Mouse (Mus musculus): ENCODE measurements around the gene Cep41. TPM values are rescaled to one million over a fixed set of nuclear protein-coding genes. Genes with fewer than 3 reads are reported as not detected.
A peak's percentile ranks its signal among the peaks of the same experiment; 100 is the strongest.

The Cep41 gene
- polyA plus RNA-seq, 1 experiment from 2014 or later, result 24.5 TPM

GRCm38 (mm10) chr6:30617020-30617958, 76.3 kb downstream of the Cep41 start:
- H3K9me3 ChIP-seq (ENCODE audit: control insufficient read depth, low read length), result no peaks in the 10 kb centered on the region
- under 1% methylated on average over 13 of the region's 13 CpGs for WGBS
- peak overlapping the region; percentile 46 for H3K4me2 ChIP-seq
- peak overlapping the region; percentile 61 for H3K9ac ChIP-seq (ENCODE audit: low read length)
- H3K27ac ChIP-seq (ENCODE audit: low read depth, low read length), result peak overlapping the region; percentile 94
- H3K4me1 ChIP-seq (ENCODE audit: control insufficient read depth, insufficient read depth, low read length), result peaks cover 53% of the 10 kb centered on the region
- no peaks in the 10 kb centered on the region for H3K36me3 ChIP-seq (ENCODE audit: control insufficient read depth, insufficient read depth, low read length)
- 0 out of 2 replicates have a peak overlapping the region, but pooled peaks have one; percentile 11 for H3K4me3 ChIP-seq (ENCODE audit: low read depth, low read length)
- ATAC-seq (ENCODE audit: low FRiP score), result peak; percentile 67
- no peaks in the 10 kb centered on the region for H3K27me3 ChIP-seq (ENCODE audit: control insufficient read depth, insufficient read depth, low read length)
- DNase-seq (ENCODE audit: low spot score, missing footprints), result peak; percentile 91

- Histone ChIP-seq H3K4me2 (peak overlapping the region; percentile 46), H3K36me3 (ENCODE audit: control insufficient read depth, insufficient read depth, low read length) (no peaks in the 10 kb centered on the region), H3K27me3 (ENCODE audit: control insufficient read depth, insufficient read depth, low read length) (no peaks in the 10 kb centered on the region), H3K4me3 (ENCODE audit: low read depth, low read length) (0 out of 2 replicates have a peak overlapping the region, but pooled peaks have one; percentile 11), H3K9ac (ENCODE audit: low read length) (peak overlapping the region; percentile 61; the same call in 1 of the 2 replicates), H3K27ac (ENCODE audit: low read depth, low read length) (peak overlapping the region; percentile 94), H3K9me3 (ENCODE audit: control insufficient read depth, low read length) (no peaks in the 10 kb centered on the region), H3K4me1 (ENCODE audit: control insufficient read depth, insufficient read depth, low read length) (peaks cover 57% of the 10 kb centered on the region)
- ATAC-seq (ENCODE audit: low FRiP score) (peak; percentile 76), DNase-seq (ENCODE audit: low spot score, missing footprints) (peak; percentile 97)
- WGBS, result 1% methylated on average over 8 of the region's 8 CpGs
Measured at GRCm38 (mm10) chr6:30616491-30616941, 77.0 kb downstream of the Cep41 start.

- WGBS, result 4% methylated on average over 4 of the region's 4 CpGs
- peak overlapping the region; percentile 61; the same call in 1 of the 2 replicates for H3K9ac ChIP-seq (ENCODE audit: low read length)
- H3K27me3 ChIP-seq (ENCODE audit: control insufficient read depth, insufficient read depth, low read length), result no peaks in the 10 kb centered on the region
- ATAC-seq (ENCODE audit: low FRiP score) (no peak), DNase-seq (ENCODE audit: low spot score, missing footprints) (peak; percentile 91)
- no peaks in the 10 kb centered on the region for H3K36me3 ChIP-seq (ENCODE audit: control insufficient read depth, insufficient read depth, low read length)
- peaks cover 65% of the 10 kb centered on the region for H3K4me1 ChIP-seq (ENCODE audit: control insufficient read depth, insufficient read depth, low read length)
- peak overlapping the region; percentile 94 for H3K27ac ChIP-seq (ENCODE audit: low read depth, low read length)
- H3K4me2 ChIP-seq, result peak overlapping the region; percentile 46
- H3K4me3 ChIP-seq (ENCODE audit: low read depth, low read length), result no peak overlapping the region
- no peaks in the 10 kb centered on the region for H3K9me3 ChIP-seq (ENCODE audit: control insufficient read depth, low read length)
Measured at GRCm38 (mm10) chr6:30615741-30616140, 77.8 kb downstream of the Cep41 start.

- peak; percentile 83 for DNase-seq (ENCODE audit: low spot score, missing footprints)
- Histone ChIP-seq H3K4me1 (ENCODE audit: control insufficient read depth, insufficient read depth, low read length) (peaks cover 64% of the 10 kb centered on the region), H3K9ac (ENCODE audit: low read length) (no peak overlapping the region), H3K9me3 (ENCODE audit: control insufficient read depth, low read length) (no peaks in the 10 kb centered on the region), H3K27me3 (ENCODE audit: control insufficient read depth, insufficient read depth, low read length) (no peaks in the 10 kb centered on the region), H3K27ac (ENCODE audit: low read depth, low read length) (no peak overlapping the region), H3K36me3 (ENCODE audit: control insufficient read depth, insufficient read depth, low read length) (no peaks in the 10 kb centered on the region), H3K4me3 (ENCODE audit: low read depth, low read length) (no peak overlapping the region), H3K4me2 (no peak overlapping the region)
- no peak for ATAC-seq (ENCODE audit: low FRiP score)
- WGBS, result 72% methylated on average over 6 of the region's 6 CpGs
Measured at GRCm38 (mm10) chr6:30614251-30614650, 79.3 kb downstream of the Cep41 start.

GRCm38 (mm10) chr6:30611212-30611611, 82.3 kb downstream of the Cep41 start:
- Histone ChIP-seq H3K27ac (ENCODE audit: low read depth, low read length) (peak overlapping the region; percentile 57), H3K9me3 (ENCODE audit: control insufficient read depth, low read length) (no peaks in the 10 kb centered on the region), H3K4me1 (ENCODE audit: control insufficient read depth, insufficient read depth, low read length) (peaks cover 34% of the 10 kb centered on the region), H3K4me3 (ENCODE audit: low read depth, low read length) (no peak overlapping the region), H3K9ac (ENCODE audit: low read length) (no peak overlapping the region), H3K36me3 (ENCODE audit: control insufficient read depth, insufficient read depth, low read length) (no peaks in the 10 kb centered on the region), H3K4me2 (no peak overlapping the region), H3K27me3 (ENCODE audit: control insufficient read depth, insufficient read depth, low read length) (no peaks in the 10 kb centered on the region)
- DNase-seq (ENCODE audit: low spot score, missing footprints), result no peak
- 29% methylated on average over 5 of the region's 5 CpGs for WGBS
- peak; percentile 62; the same call in 1 of the 2 replicates for ATAC-seq (ENCODE audit: low FRiP score)

- DNase-seq (ENCODE audit: low spot score, missing footprints) (no peak), ATAC-seq (ENCODE audit: low FRiP score) (no peak)
- H3K4me1 ChIP-seq (ENCODE audit: control insufficient read depth, insufficient read depth, low read length), result peaks cover 29% of the 10 kb centered on the region
- no peak within 1 kb of the TSS for H3K9ac ChIP-seq (ENCODE audit: low read length)
- H3K9me3 ChIP-seq (ENCODE audit: control insufficient read depth, low read length), result no peaks in the 10 kb centered on the region
- 81% methylated on average over 7 of the region's 7 CpGs for whole genome bisulfite sequencing
- peak within 1 kb of the TSS; percentile 57 for H3K27ac ChIP-seq (ENCODE audit: low read depth, low read length)
- no peak within 1 kb of the TSS for H3K4me3 ChIP-seq (ENCODE audit: low read depth, low read length)
- no peaks in the 10 kb centered on the region for H3K36me3 ChIP-seq (ENCODE audit: control insufficient read depth, insufficient read depth, low read length)
- no peak within 1 kb of the TSS for H3K4me2 ChIP-seq
- no peaks in the 10 kb centered on the region for H3K27me3 ChIP-seq (ENCODE audit: control insufficient read depth, insufficient read depth, low read length)
Measured at GRCm38 (mm10) chr6:30610710-30611109, 82.8 kb downstream of the Cep41 start, which contains the start of gene Cpa5. TSS of gene Cpa5 (plus strand) at chr6:30611010.

GRCm38 (mm10) chr6:30605672-30606071, 87.9 kb downstream of the Cep41 start:
- Histone ChIP-seq H3K27ac (ENCODE audit: low read depth, low read length) (no peak overlapping the region), H3K27me3 (ENCODE audit: control insufficient read depth, insufficient read depth, low read length) (no peaks in the 10 kb centered on the region), H3K36me3 (ENCODE audit: control insufficient read depth, insufficient read depth, low read length) (no peaks in the 10 kb centered on the region), H3K4me3 (ENCODE audit: low read depth, low read length) (no peak overlapping the region), H3K4me2 (no peak overlapping the region), H3K9me3 (ENCODE audit: control insufficient read depth, low read length) (no peaks in the 10 kb centered on the region), H3K9ac (ENCODE audit: low read length) (no peak overlapping the region), H3K4me1 (ENCODE audit: control insufficient read depth, insufficient read depth, low read length) (peaks cover 1% of the 10 kb centered on the region; the same call in 1 of the 2 replicates)
- no peak for ATAC-seq (ENCODE audit: low FRiP score)
- WGBS, result 94% methylated on average over 5 of the region's 5 CpGs
- peak; percentile 69 for DNase-seq (ENCODE audit: low spot score, missing footprints)

GRCm38 (mm10) chr6:30605111-30605510, 88.4 kb downstream of the Cep41 start:
- no peaks in the 10 kb centered on the region for H3K9me3 ChIP-seq (ENCODE audit: control insufficient read depth, low read length)
- H3K27me3 ChIP-seq (ENCODE audit: control insufficient read depth, insufficient read depth, low read length), result no peaks in the 10 kb centered on the region
- no peak overlapping the region for H3K4me2 ChIP-seq
- ATAC-seq (ENCODE audit: low FRiP score) (no peak), DNase-seq (ENCODE audit: low spot score, missing footprints) (peak; percentile 73)
- 92% methylated on average over 4 of the region's 4 CpGs for WGBS
- no peak overlapping the region for H3K9ac ChIP-seq (ENCODE audit: low read length)
- no peaks in the 10 kb centered on the region for H3K4me1 ChIP-seq (ENCODE audit: control insufficient read depth, insufficient read depth, low read length)
- H3K4me3 ChIP-seq (ENCODE audit: low read depth, low read length), result no peak overlapping the region
- H3K36me3 ChIP-seq (ENCODE audit: control insufficient read depth, insufficient read depth, low read length), result no peaks in the 10 kb centered on the region
- no peak overlapping the region for H3K27ac ChIP-seq (ENCODE audit: low read depth, low read length)

GRCm38 (mm10) chr6:30604342-30604867, 89.1 kb downstream of the Cep41 start:
- Histone ChIP-seq H3K27me3 (ENCODE audit: control insufficient read depth, insufficient read depth, low read length) (no peaks in the 10 kb centered on the region), H3K9ac (ENCODE audit: low read length) (no peak overlapping the region), H3K4me3 (ENCODE audit: low read depth, low read length) (no peak overlapping the region), H3K27ac (ENCODE audit: low read depth, low read length) (no peak overlapping the region), H3K36me3 (ENCODE audit: control insufficient read depth, insufficient read depth, low read length) (no peaks in the 10 kb centered on the region), H3K4me1 (ENCODE audit: control insufficient read depth, insufficient read depth, low read length) (no peaks in the 10 kb centered on the region; the same call in 1 of the 2 replicates), H3K9me3 (ENCODE audit: control insufficient read depth, low read length) (no peaks in the 10 kb centered on the region), H3K4me2 (no peak overlapping the region)
- ATAC-seq (ENCODE audit: low FRiP score) (no peak), DNase-seq (ENCODE audit: low spot score, missing footprints) (peak; percentile 75)
- 75% methylated on average over 7 of the region's 7 CpGs for WGBS
